Mouse (Mus musculus): ENCODE measurements around the gene Hist1h3c. TPM values are rescaled to one million over a fixed set of nuclear protein-coding genes. Genes with fewer than 3 reads are reported as not detected.
A peak's percentile ranks its signal among the peaks of the same experiment; 100 is the strongest.
"Not testable (repeated sequence)": the region's sequence is repeated elsewhere in the genome, so short reads cannot be mapped to it uniquely, and the experiment has no call there.

The Hist1h3c gene
- polyA plus RNA-seq, 1 experiment from 2014 or later: 0.27 TPM

DNA sequence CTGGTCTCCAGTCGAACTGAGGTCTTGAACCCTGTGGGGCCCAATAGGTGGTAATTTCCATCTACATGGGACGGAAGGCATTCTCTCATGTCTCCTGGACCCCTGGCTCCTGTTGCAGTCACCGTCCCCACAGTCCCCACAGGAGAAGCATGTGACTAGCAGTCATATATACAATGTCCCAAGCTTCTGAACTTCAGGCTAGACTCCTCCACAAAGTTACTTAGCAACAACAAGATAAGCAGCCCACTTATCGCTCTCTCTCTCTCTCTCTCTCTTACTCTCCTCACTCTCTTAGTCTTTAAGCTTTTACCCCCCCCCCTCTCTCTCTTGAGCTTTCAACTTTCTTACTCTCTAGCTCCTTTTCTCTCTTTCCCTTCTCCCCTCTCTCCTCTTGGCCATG, 21.2 kb downstream of the Hist1h3c start:
- Histone ChIP-seq H3K4me2 (replicated peaks; ENCODE audit: low read depth, low read length) (no peak overlapping the region), H3K27me3 (replicated peaks; ENCODE audit: insufficient read depth, low read length) (no peaks in the 10 kb centered on the region), H3K4me3 (ENCODE audit: low read depth, low read length) (no peak overlapping the region), H3K9me3 (ENCODE audit: low read length) (no peaks in the 10 kb centered on the region), H3K36me3 (ENCODE audit: insufficient read depth, low read length) (no peaks in the 10 kb centered on the region), H3K4me1 (ENCODE audit: insufficient read depth, low read depth, low read length) (no peaks in the 10 kb centered on the region), H3K9ac (replicated peaks; ENCODE audit: low read depth) (no peak overlapping the region), H3K27ac (ENCODE audit: low read length) (no peak overlapping the region)
- WGBS: 54% methylated on average over 4 of the region's 4 CpGs
- DNase-seq (ENCODE audit: low spot score): no peak
- peak; percentile 52 for ATAC-seq
- TF ChIP-seq EP300 (IDR thresholded peaks at IDR 0.05) (no peak), CTCF (IDR thresholded peaks at IDR 0.05) (no peak)

DNA sequence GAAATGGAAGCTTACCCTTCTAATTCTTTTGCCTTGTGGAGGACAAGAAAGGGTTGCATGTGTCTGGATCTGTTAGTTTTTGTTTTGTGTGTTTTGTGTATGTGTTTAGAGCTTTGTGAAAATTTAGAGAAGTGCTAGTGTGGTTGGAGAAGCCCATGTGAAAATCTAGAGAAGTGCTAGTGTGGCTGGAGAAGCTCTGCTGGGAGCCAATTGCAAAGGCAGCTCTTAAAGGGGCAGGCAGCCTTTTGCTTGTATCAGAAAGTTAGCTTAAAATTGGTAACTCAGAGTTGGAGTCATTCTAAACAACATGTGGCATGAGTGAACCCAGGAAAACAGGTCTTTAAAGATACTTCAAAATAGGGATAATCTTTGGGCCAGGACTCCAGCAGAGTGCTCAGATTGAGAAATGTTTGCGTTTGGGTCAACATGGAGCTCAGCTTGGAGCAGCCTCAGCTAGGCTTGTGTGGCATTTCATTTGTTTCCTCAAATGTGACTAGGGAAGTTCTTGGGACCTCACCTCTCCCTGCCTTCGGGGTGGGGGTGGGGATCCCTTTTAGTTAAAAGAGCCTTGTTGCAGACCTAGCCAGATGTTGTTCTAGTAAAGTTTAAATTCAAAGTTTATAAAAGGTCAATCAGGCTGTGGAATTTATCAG, 27.7 kb downstream of the Hist1h3c start:
- not testable (repeated sequence) for H3K4me1 ChIP-seq (ENCODE audit: insufficient read depth, low read depth, low read length); H3K36me3 ChIP-seq (ENCODE audit: insufficient read depth, low read length); H3K4me3 ChIP-seq (ENCODE audit: low read depth, low read length); ATAC-seq; H3K9me3 ChIP-seq (ENCODE audit: low read length); DNase-seq (ENCODE audit: low spot score); H3K4me2 ChIP-seq (replicated peaks; ENCODE audit: low read depth, low read length); H3K27ac ChIP-seq (ENCODE audit: low read length); H3K9ac ChIP-seq (replicated peaks; ENCODE audit: low read depth); H3K27me3 ChIP-seq (replicated peaks; ENCODE audit: insufficient read depth, low read length)
- WGBS: 18% methylated on average over 2 of the region's 2 CpGs

DNA sequence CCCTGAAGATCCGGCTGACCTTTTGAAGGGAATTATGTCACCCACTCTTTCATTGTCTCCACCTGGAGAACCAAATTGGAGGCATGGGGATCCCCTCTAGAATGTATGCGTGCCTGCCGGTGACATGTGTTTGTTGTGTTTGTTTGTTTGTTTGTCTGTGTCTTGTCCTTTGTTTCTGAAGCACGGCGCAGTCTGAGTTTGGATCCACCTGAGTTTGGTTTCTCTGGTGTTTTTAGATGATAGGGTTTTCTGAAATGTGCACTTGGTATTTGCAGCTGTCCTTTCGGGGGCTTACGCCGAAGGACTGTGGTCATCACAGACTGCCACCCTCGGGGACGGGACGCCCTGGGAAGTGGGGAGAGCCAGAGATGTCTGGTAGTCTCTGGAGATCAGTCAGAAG, 28.2 kb downstream of the Hist1h3c start:
- DNase-seq (ENCODE audit: low spot score): no peak
- H3K4me2 ChIP-seq (replicated peaks; ENCODE audit: low read depth, low read length): no peak overlapping the region
- TF ChIP-seq EP300 (IDR thresholded peaks at IDR 0.05): no peak
- TF ChIP-seq CTCF (IDR thresholded peaks at IDR 0.05): no peak
- H3K27me3 ChIP-seq (replicated peaks; ENCODE audit: insufficient read depth, low read length): no peaks in the 10 kb centered on the region
- no peaks in the 10 kb centered on the region for H3K36me3 ChIP-seq (ENCODE audit: insufficient read depth, low read length)
- no peaks in the 10 kb centered on the region for H3K4me1 ChIP-seq (ENCODE audit: insufficient read depth, low read depth, low read length)
- no peak overlapping the region for H3K4me3 ChIP-seq (ENCODE audit: low read depth, low read length)
- no peak overlapping the region for H3K27ac ChIP-seq (ENCODE audit: low read length)
- no peak overlapping the region for H3K9ac ChIP-seq (replicated peaks; ENCODE audit: low read depth)
- H3K9me3 ChIP-seq (ENCODE audit: low read length): no peaks in the 10 kb centered on the region
- ATAC-seq: no peak
- 51% methylated on average over 11 of the region's 11 CpGs for WGBS

GRCm38 (mm10) chr13:23716261-23717042, 28.9 kb downstream of the Hist1h3c start:
- no peak overlapping the region for H3K27ac ChIP-seq (ENCODE audit: low read length)
- no peak overlapping the region for H3K4me3 ChIP-seq (ENCODE audit: low read depth, low read length)
- H3K9ac ChIP-seq (replicated peaks; ENCODE audit: low read depth): no peak overlapping the region
- no peaks in the 10 kb centered on the region for H3K4me1 ChIP-seq (ENCODE audit: insufficient read depth, low read depth, low read length)
- DNase-seq (ENCODE audit: low spot score) (no peak), ATAC-seq (no peak)
- TF ChIP-seq EP300 (IDR thresholded peaks at IDR 0.05) (no peak), CTCF (IDR thresholded peaks at IDR 0.05) (no peak)
- H3K36me3 ChIP-seq (ENCODE audit: insufficient read depth, low read length): no peaks in the 10 kb centered on the region
- no peaks in the 10 kb centered on the region for H3K27me3 ChIP-seq (replicated peaks; ENCODE audit: insufficient read depth, low read length)
- H3K9me3 ChIP-seq (ENCODE audit: low read length): no peaks in the 10 kb centered on the region
- H3K4me2 ChIP-seq (replicated peaks; ENCODE audit: low read depth, low read length): no peak overlapping the region
- 84% methylated on average over 5 of the region's 5 CpGs for WGBS

GRCm38 (mm10) chr13:23710374-23711089, 34.9 kb downstream of the Hist1h3c start, which contains the start of gene Hfe:
Gene Hfe (minus strand): TSS chr13:23710854.
- H3K9me3 ChIP-seq (ENCODE audit: low read length): no peaks in the 10 kb centered on the region
- H3K9ac ChIP-seq (replicated peaks; ENCODE audit: low read depth): peak within 1 kb of the TSS; percentile 68
- DNase-seq (ENCODE audit: low spot score) (peak; percentile 80), ATAC-seq (peak; percentile 86)
- H3K36me3 ChIP-seq (ENCODE audit: insufficient read depth, low read length): no peaks in the 10 kb centered on the region
- TF ChIP-seq CTCF (IDR thresholded peaks at IDR 0.05) (no peak), EP300 (IDR thresholded peaks at IDR 0.05) (no peak)
- no peaks in the 10 kb centered on the region for H3K27me3 ChIP-seq (replicated peaks; ENCODE audit: insufficient read depth, low read length)
- peak within 1 kb of the TSS; percentile 69 for H3K4me3 ChIP-seq (ENCODE audit: low read depth, low read length)
- 3% methylated on average over 17 of the region's 17 CpGs for WGBS
- H3K27ac ChIP-seq (ENCODE audit: low read length): peak within 1 kb of the TSS; percentile 85
- H3K4me1 ChIP-seq (ENCODE audit: insufficient read depth, low read depth, low read length): no peaks in the 10 kb centered on the region
- peak within 1 kb of the TSS; percentile 81 for H3K4me2 ChIP-seq (replicated peaks; ENCODE audit: low read depth, low read length)

GRCm38 (mm10) chr13:23709714-23710373, 35.6 kb downstream of the Hist1h3c start:
- Histone ChIP-seq H3K27me3 (replicated peaks; ENCODE audit: insufficient read depth, low read length) (no peaks in the 10 kb centered on the region), H3K36me3 (ENCODE audit: insufficient read depth, low read length) (no peaks in the 10 kb centered on the region), H3K4me1 (ENCODE audit: insufficient read depth, low read depth, low read length) (no peaks in the 10 kb centered on the region), H3K27ac (ENCODE audit: low read length) (peak overlapping the region; percentile 85), H3K4me3 (ENCODE audit: low read depth, low read length) (peak overlapping the region; percentile 69), H3K9ac (replicated peaks; ENCODE audit: low read depth) (peak overlapping the region; percentile 68), H3K9me3 (ENCODE audit: low read length) (no peaks in the 10 kb centered on the region), H3K4me2 (replicated peaks; ENCODE audit: low read depth, low read length) (peak overlapping the region; percentile 81)
- ATAC-seq (peak; percentile 36), DNase-seq (ENCODE audit: low spot score) (peak; percentile 52)
- TF ChIP-seq EP300 (IDR thresholded peaks at IDR 0.05): no peak
- peak; percentile 3; the same call in 1 of the 2 replicates for TF ChIP-seq CTCF (IDR thresholded peaks at IDR 0.05)
- 29% methylated on average over 15 of the region's 15 CpGs for WGBS

Measured in lung, postnatal 0 days (tissue).